Mouse (Mus musculus) testis, postnatal 14 days (tissue): ENCODE data around the gene Vps52.

Experiments
- DNase-seq: peaks from one replicate; pipeline ENCODE4 v3.0.0; 2021; ENCODE audit warnings: low spot score

The Vps52 gene

DNA sequence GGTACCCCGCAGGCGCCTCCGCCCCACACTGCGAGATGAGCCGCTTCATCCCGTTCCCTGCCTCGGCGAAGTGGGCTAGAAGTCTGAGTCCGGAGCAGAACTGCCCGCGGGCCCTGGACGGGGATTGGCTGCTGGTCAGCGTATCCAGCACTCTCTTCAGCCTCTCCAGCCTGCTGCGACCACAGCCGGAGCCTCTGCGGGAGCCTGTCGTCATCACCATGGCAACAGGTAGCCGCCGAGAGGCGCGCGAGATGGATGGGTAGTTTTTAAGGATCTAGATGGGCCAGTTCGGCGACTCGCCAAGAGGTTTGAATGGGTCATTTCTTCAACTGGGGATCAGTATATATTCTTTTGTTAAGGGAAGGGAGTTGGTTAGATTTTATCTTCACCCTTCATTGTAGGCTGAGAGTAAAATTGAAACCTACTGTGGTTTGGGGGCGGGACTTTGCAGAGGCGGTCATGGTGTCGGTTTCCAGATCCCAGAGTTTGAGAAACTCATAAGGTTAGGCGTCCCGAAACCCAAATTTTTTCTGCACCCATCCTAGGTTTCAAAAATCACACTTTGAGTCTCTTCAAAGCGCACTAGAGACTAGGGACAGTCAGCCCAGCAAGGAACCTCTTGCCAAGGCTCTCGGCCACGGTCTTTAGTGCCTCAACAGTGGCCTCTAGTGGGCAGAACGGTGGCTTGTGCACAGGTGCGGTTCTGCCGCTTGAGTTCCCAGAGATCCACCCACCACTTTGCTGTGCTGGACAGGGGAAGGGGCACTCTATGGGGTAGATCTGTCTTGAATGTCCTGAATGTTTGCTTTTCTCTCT lies 35.1 kb upstream of the Vps52 start:
- DNase-seq = peak; percentile 86

DNA sequence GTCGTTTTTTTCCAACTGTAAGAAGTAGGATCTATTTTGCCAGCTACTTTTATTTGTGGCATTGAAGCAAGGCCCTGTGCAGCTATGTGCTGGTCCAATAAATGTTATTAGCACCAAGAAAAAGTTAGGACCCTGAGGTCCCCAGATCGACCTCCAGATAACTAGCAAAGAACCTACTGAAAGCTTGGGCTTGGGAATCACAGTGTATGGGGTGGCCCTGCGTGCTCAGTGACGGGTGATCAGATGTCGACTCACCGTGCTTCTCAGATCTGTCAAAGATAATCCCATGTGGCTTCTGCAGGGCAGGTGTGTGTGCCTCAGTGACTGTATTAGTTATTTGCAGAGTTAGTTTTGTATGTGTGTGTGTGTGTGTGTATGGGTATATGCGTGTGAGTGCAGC lies 34.3 kb upstream of the Vps52 start:
- DNase-seq = no peak

DNA sequence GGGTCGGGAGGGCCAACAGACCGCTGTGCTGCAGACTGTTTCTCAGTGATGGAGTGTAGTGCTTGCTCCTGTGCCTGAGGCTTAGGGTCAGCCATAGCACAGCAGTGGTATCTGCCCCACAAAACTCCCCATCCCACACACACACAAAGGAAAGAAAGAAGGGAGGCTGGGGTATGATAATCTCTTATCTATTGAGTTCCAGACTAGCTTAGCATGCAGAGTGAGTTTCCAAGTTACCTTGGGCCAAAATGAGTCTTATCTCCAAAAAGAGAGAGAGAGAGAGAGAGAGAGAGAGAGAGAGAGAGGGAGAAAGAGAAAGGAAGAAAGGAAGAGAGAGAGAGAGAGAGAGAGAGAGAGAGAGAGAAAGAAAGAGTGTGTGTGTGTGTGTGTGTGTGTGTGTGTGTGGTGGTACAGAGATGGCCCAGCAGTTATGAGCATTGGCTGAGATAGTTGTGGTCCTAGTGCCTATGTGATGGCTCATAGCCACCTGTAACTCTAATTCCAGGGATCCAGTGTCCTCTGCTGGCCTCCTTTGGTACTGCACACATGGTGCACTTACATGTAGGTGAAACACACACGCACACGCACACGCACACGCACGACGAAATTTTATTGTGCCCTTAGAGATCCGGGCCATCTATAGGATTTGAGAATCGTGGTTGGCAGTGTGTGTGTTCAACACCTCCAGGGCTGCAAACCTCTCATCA lies 30.9 kb upstream of the Vps52 start:
- DNase-seq = no peak

DNA sequence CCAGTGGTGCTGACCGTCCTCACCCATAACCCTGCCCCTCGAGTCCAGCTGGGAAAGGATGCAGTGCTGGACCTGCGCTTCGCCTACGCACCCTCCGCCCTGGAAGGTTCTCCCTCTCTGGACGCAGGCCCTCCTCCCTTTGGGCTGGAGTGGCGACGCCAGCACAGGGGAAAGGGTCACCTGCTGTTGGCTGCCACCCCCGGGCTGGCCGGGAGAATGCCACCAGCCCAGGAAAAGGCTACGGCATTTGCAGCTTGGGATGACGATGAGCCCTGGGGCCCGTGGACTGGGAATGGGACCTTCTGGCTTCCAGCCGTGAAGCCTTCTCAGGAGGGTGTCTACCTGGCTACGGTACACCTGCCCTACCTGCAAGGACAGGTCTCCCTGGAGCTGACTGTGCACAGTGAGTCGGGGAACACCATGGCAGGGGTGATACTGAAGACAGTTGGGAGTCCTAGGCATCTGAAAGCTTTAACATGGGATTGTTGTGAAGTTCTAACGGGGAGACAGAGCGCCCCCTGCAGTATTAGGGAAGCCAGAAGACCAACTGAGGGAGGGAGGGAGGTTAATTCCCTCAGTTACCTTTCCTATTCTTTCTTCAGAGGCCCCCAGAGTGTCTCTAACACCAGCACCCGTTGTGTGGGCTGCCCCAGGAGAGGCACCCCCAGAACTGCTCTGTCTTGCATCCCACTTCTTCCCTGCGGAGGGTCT lies 30.1 kb upstream of the Vps52 start:
- DNase-seq = no peak

DNA sequence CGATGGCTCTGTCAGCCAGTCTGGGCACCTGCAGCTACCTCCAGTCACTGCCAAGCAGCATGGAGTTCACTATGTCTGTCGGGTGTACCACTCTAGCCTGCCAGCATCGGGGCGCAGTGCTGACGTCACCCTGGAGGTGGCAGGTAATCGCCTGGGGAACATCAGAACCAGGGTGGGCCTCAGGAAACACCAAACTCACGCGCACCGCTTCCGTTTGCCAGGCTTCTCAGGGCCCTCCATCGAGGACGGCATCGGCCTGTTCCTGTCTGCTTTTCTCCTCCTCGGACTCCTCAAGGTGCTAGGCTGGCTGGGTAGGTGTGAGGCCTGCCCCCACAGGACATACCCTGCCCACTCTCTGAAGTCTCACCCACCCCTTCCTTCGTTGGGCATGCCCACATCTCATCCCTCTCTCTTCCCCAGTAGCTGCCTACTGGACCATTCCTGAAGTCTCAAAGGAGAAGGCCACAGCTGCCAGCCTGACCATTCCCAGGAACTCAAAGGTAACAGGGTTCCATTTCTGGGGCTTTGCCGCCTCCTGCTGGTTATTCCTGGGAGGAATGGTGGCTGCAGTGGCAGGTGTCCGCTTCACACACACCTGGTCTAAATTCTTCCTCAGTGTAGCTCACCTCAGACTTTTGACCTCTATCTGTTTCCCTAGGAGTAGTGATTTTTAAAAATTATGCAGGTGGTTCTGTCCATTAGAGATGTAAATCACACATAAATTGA lies 29.2 kb upstream of the Vps52 start:
- no peak for DNase-seq

DNA sequence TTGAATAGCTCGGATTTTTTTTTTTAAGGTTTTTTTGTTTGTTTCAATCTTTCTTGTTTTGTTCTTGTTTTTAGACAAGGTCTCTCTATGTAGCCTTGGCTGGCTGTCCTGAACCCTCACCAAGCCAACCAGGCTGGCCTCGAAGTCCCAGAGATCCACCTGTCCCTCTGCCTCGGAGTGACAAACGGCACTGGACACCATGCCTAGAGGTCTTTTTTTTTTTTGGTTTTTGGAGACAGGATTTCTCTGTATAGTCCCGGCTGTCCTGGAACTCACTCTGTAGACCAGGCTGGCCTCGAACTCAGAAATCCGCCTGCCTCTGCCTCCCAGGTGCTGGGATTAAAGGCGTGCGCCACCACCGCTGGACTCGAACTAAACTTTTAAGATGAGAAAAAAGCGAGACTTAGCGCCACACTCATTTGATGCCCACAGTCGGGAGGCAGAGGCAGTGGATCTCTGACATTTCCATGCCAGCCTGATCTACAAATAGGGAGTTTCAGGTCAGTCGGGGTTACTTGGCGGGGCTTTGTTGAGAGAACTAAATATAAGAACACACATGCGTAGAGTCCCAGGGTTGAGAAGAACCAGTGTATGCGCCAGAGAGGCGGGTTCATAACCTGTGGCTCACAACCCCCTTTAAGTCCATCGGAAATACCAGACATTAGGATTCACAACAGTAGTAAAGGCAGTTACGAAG lies 27.2 kb upstream of the Vps52 start:
- DNase-seq = no peak

DNA sequence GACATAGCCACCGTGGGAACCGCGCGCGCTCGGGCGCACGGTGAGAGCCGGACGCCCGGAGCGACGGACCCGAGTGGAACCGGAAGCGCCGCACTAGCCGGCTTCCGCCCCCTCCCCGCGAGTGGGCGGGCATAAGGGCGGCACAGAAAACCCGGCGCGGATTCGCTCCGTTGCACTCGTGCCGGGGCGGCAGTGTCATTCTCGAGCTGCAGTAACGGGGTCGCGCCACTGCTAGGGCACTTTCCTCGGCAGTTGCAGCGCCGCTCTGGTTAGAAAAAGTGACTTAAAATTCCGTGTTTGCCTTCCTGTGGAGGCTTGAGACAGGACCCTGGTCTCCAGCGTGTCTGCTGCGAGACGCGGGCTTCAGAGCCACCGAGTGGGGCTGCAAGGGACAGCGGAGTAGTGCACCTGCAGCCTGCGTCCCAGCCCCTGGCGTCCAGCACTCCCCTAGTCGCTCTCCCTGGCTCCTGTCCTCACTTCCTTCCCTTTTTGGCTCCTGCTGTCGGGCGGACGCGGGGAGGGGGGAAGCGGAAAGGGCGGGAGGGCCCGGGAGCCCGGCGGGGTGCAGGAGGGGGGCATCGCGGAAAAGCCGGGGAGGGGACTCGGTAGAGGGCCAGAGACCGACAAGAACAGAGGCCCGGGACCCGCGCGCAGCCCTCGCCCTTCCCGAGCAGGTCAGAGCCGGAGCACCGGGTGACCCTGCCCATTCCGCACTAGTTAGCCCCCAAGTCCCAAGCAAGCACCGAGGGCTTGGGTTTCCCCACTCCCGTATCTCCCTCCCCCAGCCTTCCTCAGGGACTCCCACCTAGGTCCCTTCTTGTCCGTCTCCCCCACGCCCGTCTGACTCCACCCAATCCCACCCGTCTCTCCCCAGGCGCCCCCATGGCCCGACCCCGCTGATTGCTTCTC lies 26.0 kb upstream of the Vps52 start, which contains the start of gene Rgl2:
Gene Rgl2, plus strand, starts transcription at position 173 of the 909 bp plus-strand sequence.
- DNase-seq = peak; percentile 93

DNA sequence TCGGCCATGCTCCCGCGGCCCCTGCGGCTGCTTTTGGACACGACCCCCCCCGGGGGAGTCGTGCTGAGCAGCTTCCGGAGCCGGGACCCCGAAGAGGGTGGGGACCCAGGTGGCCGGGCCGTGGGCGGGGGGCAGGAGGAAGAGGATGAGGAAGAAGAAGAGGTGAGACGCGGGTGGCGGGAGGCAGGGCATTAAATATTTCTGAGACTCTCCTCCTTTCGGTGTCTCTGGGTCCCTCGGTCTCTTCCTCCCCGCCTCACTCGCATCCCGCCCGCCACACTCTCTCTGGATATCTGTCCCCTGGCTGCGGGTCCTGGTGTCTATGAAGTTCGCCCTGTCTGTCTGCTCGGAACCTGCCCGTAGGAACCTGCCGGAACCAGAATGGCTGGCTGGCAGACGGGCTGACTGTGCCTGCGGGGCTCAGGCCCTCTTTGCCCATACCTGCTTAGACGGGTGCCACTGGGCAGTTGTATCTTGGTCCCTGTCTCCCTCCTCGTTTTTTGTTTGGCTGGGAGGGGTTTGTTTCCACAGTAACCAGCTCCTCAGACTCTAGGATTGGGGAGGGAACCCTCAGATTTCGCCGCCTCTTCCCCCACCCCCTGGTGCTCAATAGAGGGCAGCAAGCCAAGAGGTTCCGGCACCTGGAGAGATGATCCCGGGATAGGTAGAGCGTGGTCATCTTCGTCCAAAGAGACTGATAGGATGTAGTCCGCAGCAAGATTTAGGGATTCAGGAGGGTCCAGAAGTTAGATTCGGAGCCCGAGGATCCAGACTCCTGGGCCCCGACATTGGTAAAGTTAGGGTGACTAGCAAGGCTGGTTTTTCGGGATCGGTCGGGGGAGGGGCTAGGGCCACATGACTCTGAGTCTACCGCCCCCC lies 25.1 kb upstream of the Vps52 start:
- DNase-seq = no peak

DNA sequence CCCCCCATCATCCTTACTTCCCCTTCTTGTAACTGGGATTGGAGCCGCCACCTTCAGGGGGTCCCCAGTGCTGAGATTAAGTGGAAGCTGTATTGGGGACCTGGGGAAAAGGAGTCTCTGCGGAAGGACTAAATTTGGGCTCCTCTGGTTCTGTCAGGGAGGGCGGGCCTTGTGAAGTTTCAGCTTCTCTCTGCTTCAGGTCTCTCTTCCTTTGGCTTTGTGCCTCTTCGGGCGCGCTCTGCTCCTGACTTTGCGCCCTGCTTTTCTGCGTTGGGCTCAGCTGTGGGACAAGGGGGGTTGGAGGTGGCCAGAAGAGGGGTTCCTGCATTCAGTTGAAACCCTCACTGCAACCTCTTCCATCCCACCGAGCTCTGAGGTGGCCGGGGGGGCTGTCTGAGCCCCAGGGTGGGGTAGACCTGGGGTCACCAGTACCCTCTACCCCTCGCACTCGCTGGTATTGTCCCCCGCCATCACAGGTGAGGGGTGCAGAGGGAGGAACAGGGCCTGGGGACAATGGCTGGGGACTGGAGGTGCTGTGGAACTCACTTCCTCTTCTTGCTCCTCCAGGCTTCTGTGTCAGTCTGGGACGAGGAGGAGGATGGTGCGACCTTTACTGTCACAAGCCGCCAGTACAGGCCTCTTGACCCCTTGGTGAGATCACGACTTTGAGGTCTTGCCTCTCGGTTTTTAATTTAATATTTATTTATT lies 24.3 kb upstream of the Vps52 start:
- no peak for DNase-seq

DNA sequence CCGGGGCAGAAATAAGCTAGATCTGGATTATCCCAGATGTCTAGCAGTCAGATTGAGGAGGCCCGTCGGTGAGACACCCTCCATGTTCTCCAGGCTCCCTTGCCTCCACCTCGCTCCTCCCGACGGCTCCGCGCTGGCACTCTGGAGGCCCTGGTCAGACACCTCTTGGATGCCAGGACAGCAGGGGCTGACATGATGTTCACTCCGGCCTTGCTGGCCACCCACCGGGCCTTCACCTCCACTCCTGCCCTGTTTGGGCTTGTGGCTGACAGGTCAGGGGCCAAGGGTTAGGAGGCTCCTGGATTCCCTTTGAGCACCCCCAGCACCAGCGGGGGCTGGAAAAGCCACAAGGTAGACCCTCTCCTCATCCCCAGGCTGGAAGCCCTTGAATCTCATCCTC lies 23.7 kb upstream of the Vps52 start:
- DNase-seq = no peak

DNA sequence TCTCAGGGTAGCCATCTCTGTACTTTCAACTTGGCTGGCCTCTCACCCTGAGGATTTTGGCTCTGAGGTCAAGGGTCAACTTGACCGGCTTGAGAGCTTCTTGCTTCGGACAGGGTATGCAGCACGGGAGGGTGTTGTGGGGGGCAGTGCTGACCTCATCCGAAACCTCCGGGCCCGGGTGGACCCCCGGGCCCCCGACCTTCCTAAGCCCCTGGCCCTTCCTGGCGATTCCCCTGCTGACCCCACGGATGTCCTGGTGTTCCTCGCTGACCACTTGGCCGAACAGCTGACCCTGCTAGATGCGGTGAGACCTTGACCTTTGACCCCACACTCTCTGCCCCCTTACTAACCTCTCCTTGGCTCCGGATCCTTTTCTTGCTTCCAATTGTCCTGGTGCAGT lies 23.2 kb upstream of the Vps52 start:
- no peak for DNase-seq

DNA sequence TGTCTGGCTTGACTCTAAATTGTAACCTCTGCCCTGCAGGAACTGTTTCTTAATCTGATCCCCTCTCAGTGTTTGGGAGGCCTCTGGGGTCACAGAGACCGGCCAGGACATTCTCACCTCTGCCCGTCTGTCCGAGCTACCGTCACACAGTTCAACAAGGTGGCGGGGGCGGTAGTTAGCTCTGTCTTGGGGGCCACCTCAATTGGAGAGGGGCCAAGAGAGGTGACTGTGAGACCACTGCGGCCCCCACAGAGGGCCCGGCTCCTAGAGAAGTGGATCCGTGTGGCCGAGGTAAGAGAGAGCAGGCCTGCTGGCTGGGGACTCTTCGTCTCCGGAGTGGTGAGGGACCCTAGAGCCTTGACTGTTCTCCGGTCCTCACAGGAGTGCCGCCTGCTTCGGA lies 22.6 kb upstream of the Vps52 start:
- DNase-seq = no peak

DNA sequence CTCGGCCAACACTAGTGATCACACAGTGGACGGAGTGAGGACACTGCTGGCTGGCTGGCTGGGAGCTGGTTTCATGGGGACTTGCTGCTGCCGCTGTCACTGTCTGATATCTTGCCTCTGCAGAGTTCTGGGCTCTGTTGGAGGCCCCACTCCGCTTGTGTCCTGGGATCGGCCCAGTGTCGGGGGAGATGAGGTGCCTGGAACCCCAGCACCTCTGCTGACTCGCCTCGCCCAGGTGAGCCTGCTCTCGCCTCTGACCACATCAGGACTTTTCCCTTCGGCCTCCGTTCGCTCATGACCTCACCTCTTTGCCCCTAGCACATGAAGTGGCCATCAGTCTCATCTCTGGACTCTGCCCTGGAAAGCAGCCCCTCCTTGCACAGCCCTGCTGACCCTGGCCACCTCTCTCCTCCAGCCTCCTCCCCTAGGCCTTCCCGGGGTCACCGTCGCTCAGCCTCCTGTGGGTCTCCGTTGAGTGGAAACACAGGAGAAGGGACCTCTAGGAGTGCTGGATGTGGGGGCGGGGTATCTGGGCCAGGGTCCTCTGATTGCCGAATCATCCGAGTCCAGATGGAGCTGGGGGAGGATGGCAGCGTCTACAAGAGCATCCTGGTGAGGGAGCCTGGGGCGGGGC lies 20.1 kb upstream of the Vps52 start:
- DNase-seq = no peak

DNA sequence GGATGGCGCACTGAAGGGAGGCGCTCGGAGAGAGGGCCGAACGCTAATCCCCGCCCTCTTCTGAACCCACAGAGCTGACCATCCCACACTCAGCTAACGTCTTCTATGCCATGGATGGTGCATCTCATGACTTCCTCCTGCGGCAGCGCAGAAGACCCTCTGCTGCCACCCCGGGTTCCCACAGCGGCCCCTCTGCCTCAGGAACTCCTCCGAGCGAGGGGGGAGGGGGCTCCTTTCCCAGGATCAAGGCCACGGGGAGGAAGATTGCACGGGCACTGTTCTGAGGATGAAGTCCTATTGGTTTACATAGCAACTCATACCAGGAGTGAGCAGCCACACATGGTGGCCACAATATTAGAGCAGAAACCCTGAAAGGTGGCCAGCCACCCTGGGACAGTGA lies 18.6 kb upstream of the Vps52 start:
- DNase-seq = no peak

DNA sequence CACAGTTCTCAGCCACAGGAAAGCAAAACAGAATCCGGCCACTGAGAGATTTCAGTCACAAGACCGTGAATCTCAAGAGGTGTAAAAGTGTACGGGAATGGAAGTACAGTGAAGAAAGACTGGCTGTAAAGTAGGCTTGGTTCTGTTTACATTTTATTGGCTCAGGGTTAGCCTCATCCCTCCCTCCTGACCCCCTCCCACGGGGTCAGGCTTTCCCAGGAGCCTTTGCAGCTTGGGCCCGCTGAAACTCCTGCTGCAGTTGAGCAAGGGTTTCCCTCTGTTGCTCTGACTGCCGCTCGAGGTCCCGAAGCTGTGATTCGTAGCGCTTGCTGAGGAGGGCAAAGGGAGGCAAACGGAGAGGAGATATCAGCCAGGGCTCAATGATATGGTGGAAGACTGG lies 16.8 kb upstream of the Vps52 start:
- no peak for DNase-seq

DNA sequence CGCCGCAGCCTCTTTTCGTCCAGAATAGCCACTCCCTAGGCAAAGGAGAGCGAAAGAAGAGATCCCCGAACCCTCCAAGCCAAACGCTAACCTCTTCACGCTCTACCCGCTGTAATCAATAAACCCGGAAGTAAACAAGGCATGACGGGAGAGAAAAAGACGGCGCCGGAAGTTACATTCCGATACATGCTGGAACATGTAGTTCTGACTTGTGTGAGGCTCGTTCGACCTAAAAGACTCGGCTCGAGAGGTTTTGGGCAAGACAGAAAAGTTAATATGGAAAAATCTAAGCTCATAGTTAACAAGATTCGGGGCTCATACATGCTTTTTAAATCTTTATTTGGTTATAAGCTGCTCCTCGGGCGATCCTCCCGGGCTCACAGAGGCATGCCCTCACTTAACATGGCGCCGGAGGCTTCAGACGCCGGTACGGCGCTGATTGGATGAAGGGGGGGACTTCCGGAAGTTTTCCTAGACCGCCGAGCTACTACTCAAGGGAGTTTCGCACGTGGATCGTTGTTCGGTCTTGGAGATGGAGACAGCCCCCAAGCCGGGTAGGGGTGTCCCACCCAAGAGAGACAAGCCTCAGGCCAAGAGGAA lies 15.3 kb upstream of the Vps52 start, which contains the start of the genes Pfdn6 and Wdr46:
Gene Pfdn6, minus strand, starts transcription at position 138 of the 600 bp plus-strand sequence.
Gene Wdr46, plus strand, starts transcription at position 455 of the 600 bp plus-strand sequence.
- DNase-seq = peak; percentile 88

DNA sequence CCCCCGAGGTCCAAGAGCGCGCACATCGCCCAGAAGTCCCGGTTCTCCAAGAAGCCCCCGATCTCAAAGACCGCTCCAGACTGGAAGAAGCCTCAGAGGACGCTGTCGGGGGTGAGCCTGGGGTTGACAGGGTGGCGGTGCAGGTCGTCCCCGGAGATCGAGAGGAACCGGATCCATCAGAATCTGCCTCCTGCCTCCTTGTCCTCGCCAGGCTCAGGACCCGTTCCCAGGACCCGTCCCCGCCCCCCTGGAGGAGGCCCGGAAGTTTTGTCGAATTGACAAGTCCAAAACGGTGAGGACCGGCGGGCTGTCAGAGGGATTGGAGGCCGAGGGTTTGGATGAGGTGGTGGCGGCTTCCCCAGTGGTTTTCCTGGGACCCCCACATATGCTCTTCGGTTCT lies 14.6 kb upstream of the Vps52 start:
- DNase-seq = no peak

DNA sequence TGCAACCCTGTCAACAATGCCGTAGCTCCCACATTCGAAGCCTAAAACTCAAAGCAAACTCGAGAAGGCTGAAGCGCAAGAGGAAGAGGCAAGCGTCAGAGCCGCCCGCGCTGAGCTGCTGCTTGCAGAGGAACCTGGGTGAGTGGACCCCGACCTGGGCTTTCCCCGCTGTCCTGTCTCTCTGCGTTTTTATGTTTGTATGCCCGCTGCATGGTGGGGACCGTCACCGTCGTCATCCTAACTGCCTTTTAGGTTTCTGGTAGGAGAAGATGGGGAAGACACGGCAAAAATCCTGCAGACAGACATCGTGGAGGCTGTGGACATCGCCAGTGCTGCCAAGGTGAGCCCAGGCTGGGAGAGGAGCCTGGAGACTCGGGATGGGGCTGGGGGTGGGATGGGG lies 14.2 kb upstream of the Vps52 start:
- no peak for DNase-seq
